Mouse (Mus musculus) forebrain, embryonic 14.5 days (tissue): Measurements from ENCODE around the gene Kcnip3. TPM values are rescaled to one million over a fixed set of nuclear protein-coding genes. Genes with fewer than 3 reads are reported as not detected.

Experiments
- ATAC-seq: fragments of 200-750 bp; cut with Nextera tagmentation; 2 replicates; pipeline ENCODE4 v1.8.0; 2017; ENCODE audit warnings: mild to moderate bottlenecking, moderate library complexity
- DNase-seq: peaks from one replicate; pipeline ENCODE4 v3.0.0-alpha.2; 2015; ENCODE audit warnings: low spot score
- H3K27ac ChIP-seq: fragments of 300-500 bp; sonication (generic); 2 replicates; pipeline ENCODE4 v1.5.1; 2014; ENCODE audit warnings: low read depth, mild to moderate bottlenecking, control low read depth, low read length, moderate library complexity
- H3K27me3 ChIP-seq: fragments of 300-500 bp; sonication (generic); replicated peaks from 2 replicates; pipeline ENCODE4 v1.6.1; 2014; ENCODE audit warnings: low read length, control low read depth, mixed read lengths; ENCODE audit not compliant: control insufficient read depth, insufficient read depth
- H3K36me3 ChIP-seq: fragments of 300-500 bp; sonication (generic); 2 replicates; pipeline ENCODE4 v1.6.1; 2014; ENCODE audit warnings: low read length, control low read depth; ENCODE audit not compliant: control insufficient read depth, insufficient read depth
- H3K4me1 ChIP-seq: fragments of 300-500 bp; sonication (generic); 2 replicates; pipeline ENCODE4 v1.6.1; 2014; ENCODE audit warnings: antibody characterized with exemption, low read length, control low read depth; ENCODE audit not compliant: control insufficient read depth, insufficient read depth
- H3K4me2 ChIP-seq: fragments of 300-500 bp; sonication (generic); 2 replicates; pipeline ENCODE4 v1.6.1; 2014; ENCODE audit warnings: mild to moderate bottlenecking, control low read depth, low read length
- H3K4me3 ChIP-seq: fragments of 300-500 bp; sonication (generic); 2 replicates; pipeline ENCODE4 v1.5.1; 2014; ENCODE audit warnings: low read depth, low read length, control low read depth
- H3K9ac ChIP-seq: fragments of 300-500 bp; sonication (generic); 2 replicates; pipeline ENCODE4 v1.6.1; 2014; ENCODE audit warnings: mild to moderate bottlenecking, low read length, control low read depth, moderate library complexity
- H3K9me3 ChIP-seq: fragments of 300-500 bp; sonication (generic); replicated peaks from 2 replicates; pipeline ENCODE4 v1.6.1; 2016; ENCODE audit warnings: low read length, control low read depth, mixed read lengths; ENCODE audit not compliant: control insufficient read depth
- WGBS: fragments of 180-500 bp; shearing (Covaris S2); extraction: QIAGEN DNeasy Blood & Tissue Kit; methylation state at CpG from one replicate; pipeline ENCODE4 v1.1.7; 2014; 5-methylcytosine and 5-hydroxymethylcytosine counted together
- polyA plus RNA-seq: library from polyadenylated mRNA; unstranded; fragments of >200 nt; fragmentation: Nextera tagmentation; extraction: Ambion mirVana; gene quantifications from 2 replicates; pipeline ENCODE4 v1.2.1, GENCODE M21; 2014

Gene Kcnip3
- polyA plus RNA-seq, 1 experiment from 2014 or later, result 15.1 TPM

- ATAC-seq (no peak), DNase-seq (no peak)
- WGBS, result 69% methylated on average over 7 of the region's 7 CpGs
- Histone ChIP-seq H3K4me2 (no peak overlapping the region), H3K9me3 (no peaks in the 10 kb centered on the region), H3K27ac (no peak overlapping the region), H3K36me3 (peaks cover 13% of the 10 kb centered on the region), H3K27me3 (no peaks in the 10 kb centered on the region), H3K4me1 (peaks cover 11% of the 10 kb centered on the region), H3K4me3 (no peak overlapping the region), H3K9ac (no peak overlapping the region)
Observed at GRCm38 (mm10) chr2:127507967-127508660, 13.8 kb downstream of the Kcnip3 start.

- H3K4me1 ChIP-seq, result peaks cover 11% of the 10 kb centered on the region
- H3K27ac ChIP-seq, result no peak overlapping the region
- H3K9ac ChIP-seq, result no peak overlapping the region
- DNase-seq (peak; percentile 88), ATAC-seq (peak; percentile 65)
- H3K9me3 ChIP-seq, result no peaks in the 10 kb centered on the region
- H3K4me2 ChIP-seq, result no peak overlapping the region
- no peaks in the 10 kb centered on the region for H3K27me3 ChIP-seq
- WGBS, result 40% methylated on average over 7 of the region's 7 CpGs
- peaks cover 13% of the 10 kb centered on the region for H3K36me3 ChIP-seq
- no peak overlapping the region for H3K4me3 ChIP-seq
Observed at GRCm38 (mm10) chr2:127507077-127507774, 14.7 kb downstream of the Kcnip3 start.

GRCm38 (mm10) chr2:127506131-127506632, 15.7 kb downstream of the Kcnip3 start:
- Histone ChIP-seq H3K9me3 (no peaks in the 10 kb centered on the region), H3K36me3 (peaks cover 13% of the 10 kb centered on the region), H3K27ac (no peak overlapping the region; the same call in 1 of the 2 replicates), H3K4me1 (peaks cover 11% of the 10 kb centered on the region), H3K27me3 (no peaks in the 10 kb centered on the region), H3K4me3 (no peak overlapping the region), H3K4me2 (no peak overlapping the region), H3K9ac (no peak overlapping the region)
- WGBS, result 85% methylated on average over 6 of the region's 6 CpGs
- DNase-seq (no peak), ATAC-seq (no peak)

GRCm38 (mm10) chr2:127505196-127505595, 16.7 kb downstream of the Kcnip3 start:
- Histone ChIP-seq H3K36me3 (peaks cover 13% of the 10 kb centered on the region), H3K9me3 (no peaks in the 10 kb centered on the region), H3K4me2 (no peak overlapping the region), H3K4me1 (peaks cover 11% of the 10 kb centered on the region), H3K9ac (no peak overlapping the region), H3K27ac (0 out of 2 replicates have a peak overlapping the region, but pooled peaks have one; percentile 9), H3K27me3 (no peaks in the 10 kb centered on the region), H3K4me3 (no peak overlapping the region)
- no peak for ATAC-seq
- no peak for DNase-seq
- WGBS, result 78% methylated on average over 4 of the region's 4 CpGs

GRCm38 (mm10) chr2:127503751-127504549, 17.9 kb downstream of the Kcnip3 start:
- Histone ChIP-seq H3K4me1 (peaks cover 11% of the 10 kb centered on the region), H3K9ac (no peak overlapping the region), H3K36me3 (peaks cover 2% of the 10 kb centered on the region; the same call in 1 of the 2 replicates), H3K4me2 (no peak overlapping the region), H3K4me3 (no peak overlapping the region), H3K27me3 (no peaks in the 10 kb centered on the region), H3K9me3 (no peaks in the 10 kb centered on the region), H3K27ac (peak overlapping the region; percentile 48; the same call in 1 of the 2 replicates)
- peak; percentile 67 for ATAC-seq
- 49% methylated on average over 8 of the region's 8 CpGs for WGBS
- DNase-seq, result peak; percentile 77

- H3K4me1 ChIP-seq, result peaks cover 11% of the 10 kb centered on the region
- no peaks in the 10 kb centered on the region for H3K36me3 ChIP-seq
- ATAC-seq, result peak; percentile 45; the same call in 1 of the 2 replicates
- no peaks in the 10 kb centered on the region for H3K9me3 ChIP-seq
- H3K27me3 ChIP-seq, result no peaks in the 10 kb centered on the region
- 51% methylated on average over 7 of the region's 7 CpGs for WGBS
- H3K4me2 ChIP-seq, result no peak overlapping the region
- peak; percentile 68 for DNase-seq
- H3K27ac ChIP-seq, result no peak overlapping the region
- H3K4me3 ChIP-seq, result no peak overlapping the region
- H3K9ac ChIP-seq, result no peak overlapping the region
Observed at GRCm38 (mm10) chr2:127501061-127501460, 20.8 kb downstream of the Kcnip3 start.

- WGBS, result 76% methylated on average over 8 of the region's 8 CpGs
- ATAC-seq, result no peak
- H3K36me3 ChIP-seq, result no peaks in the 10 kb centered on the region
Observed at GRCm38 (mm10) chr2:127498750-127499149, 23.1 kb downstream of the Kcnip3 start.

GRCm38 (mm10) chr2:127496321-127496720, 25.6 kb downstream of the Kcnip3 start:
- DNase-seq (no peak), ATAC-seq (no peak)
- Histone ChIP-seq H3K9me3 (no peaks in the 10 kb centered on the region), H3K9ac (no peak overlapping the region), H3K4me1 (no peaks in the 10 kb centered on the region), H3K4me3 (no peak overlapping the region), H3K27ac (no peak overlapping the region), H3K36me3 (no peaks in the 10 kb centered on the region; the same call in 1 of the 2 replicates), H3K4me2 (no peak overlapping the region), H3K27me3 (no peaks in the 10 kb centered on the region)
- WGBS, result 58% methylated on average over 1 of the region's 1 CpGs

More at GRCm38 (mm10) chr2:127498750-127499149, 23.1 kb downstream of the Kcnip3 start:
- no peaks in the 10 kb centered on the region for H3K27me3 ChIP-seq
- no peak overlapping the region for H3K4me2 ChIP-seq
- DNase-seq, result no peak
- H3K9ac ChIP-seq, result no peak overlapping the region
- no peaks in the 10 kb centered on the region for H3K9me3 ChIP-seq
- H3K4me1 ChIP-seq, result peaks cover under 1% of the 10 kb centered on the region; the same call in 1 of the 2 replicates
- no peak overlapping the region for H3K4me3 ChIP-seq
- no peak overlapping the region for H3K27ac ChIP-seq
